Mouse (Mus musculus): ENCODE data around the gene Akap12. TPM values are rescaled to one million over a fixed set of nuclear protein-coding genes. Genes with fewer than 3 reads are reported as not detected.

Akap12 gene
- polyA plus RNA-seq, 1 experiment from 2014 or later, result 79.2 TPM

DNA sequence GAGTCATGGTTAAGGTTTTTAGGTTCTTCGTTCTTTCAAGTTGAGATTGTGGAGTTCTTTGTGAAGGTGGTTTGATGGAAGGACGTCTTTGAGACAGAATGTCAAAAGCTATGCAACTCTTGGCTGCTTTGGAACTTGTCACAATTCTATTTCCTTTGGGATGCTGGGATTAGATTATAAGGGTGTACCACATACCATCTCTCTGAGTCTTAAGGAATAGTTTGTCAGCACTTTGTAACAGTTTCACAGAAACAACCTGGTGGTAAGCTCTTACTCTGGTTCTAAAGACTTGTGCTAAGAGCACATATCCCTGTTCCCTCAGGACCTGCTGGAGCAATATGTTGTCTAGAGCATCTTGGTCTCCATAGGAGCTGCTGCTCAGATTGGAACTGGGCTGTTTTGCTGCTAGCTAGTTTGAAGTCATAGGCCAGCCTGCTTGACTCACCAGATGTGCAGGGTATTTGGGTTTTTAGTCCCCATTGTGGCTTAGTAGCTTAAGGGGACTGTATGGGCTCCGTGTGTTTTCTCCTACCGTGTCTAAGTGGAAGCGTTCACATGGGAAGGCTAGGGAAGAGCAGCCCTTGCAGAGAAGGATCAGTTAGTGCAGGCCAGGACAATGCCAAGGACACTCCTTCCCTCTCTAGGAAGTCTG is 123.4 kb downstream of the Akap12 start:
- Histone ChIP-seq H3K4me3 (peak overlapping the region; percentile 99), H3K9me3 (no peaks in the 10 kb centered on the region), H3K9ac (replicated peaks) (peak overlapping the region; percentile 100), H3K4me2 (replicated peaks) (peak overlapping the region; percentile 85), H3K4me1 (peaks cover 32% of the 10 kb centered on the region), H3K27ac (replicated peaks) (no peak overlapping the region), H3K36me3 (peaks cover 6% of the 10 kb centered on the region), H3K27me3 (no peaks in the 10 kb centered on the region)
- WGBS, result 54% methylated on average over 5 of the region's 5 CpGs
- ATAC-seq (ENCODE audit: low FRiP score, low read depth), result no peak

DNA sequence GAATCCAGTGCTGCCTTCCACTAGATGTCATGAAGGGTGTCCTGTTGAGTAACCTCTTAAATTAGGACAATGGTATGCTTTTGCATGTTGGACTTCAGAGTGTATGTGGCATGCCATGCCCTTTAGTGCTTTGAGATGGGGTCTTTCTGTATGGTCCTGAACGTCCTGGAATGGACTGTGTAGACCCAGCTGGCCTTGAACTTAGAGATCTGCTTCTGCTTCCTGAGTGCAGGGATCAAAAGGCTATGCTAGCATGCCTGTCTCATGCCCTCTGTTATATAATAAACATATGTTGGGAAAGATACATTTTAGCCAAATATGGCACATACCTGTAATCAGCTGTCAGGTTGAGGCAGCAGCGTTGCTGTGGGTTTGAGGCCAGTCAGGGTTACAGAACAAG is 124.4 kb downstream of the Akap12 start:
- H3K9ac ChIP-seq (replicated peaks), result no peak overlapping the region
- H3K27ac ChIP-seq (replicated peaks), result no peak overlapping the region
- 76% methylated on average over 2 of the region's 2 CpGs for WGBS
- no peak for ATAC-seq (ENCODE audit: low FRiP score, low read depth)
- H3K4me1 ChIP-seq, result peaks cover 32% of the 10 kb centered on the region
- no peak overlapping the region for H3K4me2 ChIP-seq (replicated peaks)
- no peaks in the 10 kb centered on the region for H3K27me3 ChIP-seq
- H3K9me3 ChIP-seq, result no peaks in the 10 kb centered on the region
- peaks cover 9% of the 10 kb centered on the region for H3K36me3 ChIP-seq
- no peak overlapping the region for H3K4me3 ChIP-seq

DNA sequence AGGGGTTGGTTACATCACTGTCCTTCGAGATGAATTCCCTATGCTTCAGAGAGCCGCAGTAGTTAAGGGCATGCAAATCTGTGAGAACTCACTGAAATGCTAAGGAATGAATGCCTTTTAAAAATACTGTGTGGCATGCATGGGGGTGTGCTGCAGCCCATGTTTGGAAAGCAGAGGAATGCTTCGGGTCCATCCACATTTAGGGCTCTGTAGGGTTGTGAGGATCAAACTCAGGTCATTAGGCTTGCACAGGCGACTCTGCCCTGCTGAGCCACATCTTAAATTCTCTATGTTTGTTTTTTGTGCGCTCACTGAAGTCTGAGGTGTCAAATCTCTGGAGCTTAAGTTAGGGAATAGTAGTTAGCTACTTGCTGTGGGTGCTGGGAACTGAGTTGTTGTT is 124.9 kb downstream of the Akap12 start:
- H3K4me2 ChIP-seq (replicated peaks), result no peak overlapping the region
- H3K4me3 ChIP-seq, result no peak overlapping the region
- WGBS, result 75% methylated on average over 5 of the region's 5 CpGs
- H3K27ac ChIP-seq (replicated peaks), result no peak overlapping the region
- no peak for ATAC-seq (ENCODE audit: low FRiP score, low read depth)
- H3K4me1 ChIP-seq, result peaks cover 32% of the 10 kb centered on the region
- no peaks in the 10 kb centered on the region for H3K9me3 ChIP-seq
- no peaks in the 10 kb centered on the region for H3K27me3 ChIP-seq
- no peak overlapping the region for H3K9ac ChIP-seq (replicated peaks)
- H3K36me3 ChIP-seq, result peaks cover 13% of the 10 kb centered on the region

DNA sequence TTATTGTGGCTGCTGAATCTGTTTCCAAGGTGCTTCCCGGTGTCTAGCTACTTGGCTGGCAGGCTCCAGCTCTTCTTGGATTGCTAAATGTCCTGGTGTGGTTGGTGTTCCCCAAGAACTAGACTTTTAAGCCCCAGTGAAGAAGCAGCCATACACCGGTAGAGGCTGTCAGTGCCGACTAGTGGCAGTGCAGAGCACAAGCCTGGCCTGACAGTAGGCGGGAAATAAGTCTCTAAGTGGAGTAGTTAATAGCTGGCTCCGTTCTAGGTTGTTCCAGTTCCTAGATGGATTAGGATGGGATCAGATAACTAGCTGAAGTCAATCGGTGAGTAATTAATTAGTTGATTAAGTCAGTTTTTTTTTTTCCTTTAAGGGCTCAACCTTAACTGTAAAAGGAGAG is 125.7 kb downstream of the Akap12 start:
- Histone ChIP-seq H3K4me1 (peaks cover 32% of the 10 kb centered on the region), H3K9ac (replicated peaks) (no peak overlapping the region), H3K27ac (replicated peaks) (no peak overlapping the region), H3K4me3 (no peak overlapping the region), H3K27me3 (no peaks in the 10 kb centered on the region), H3K9me3 (no peaks in the 10 kb centered on the region), H3K36me3 (peaks cover 13% of the 10 kb centered on the region), H3K4me2 (replicated peaks) (no peak overlapping the region; the same call in 1 of the 2 replicates)
- 72% methylated on average over 6 of the region's 6 CpGs for WGBS
- no peak for ATAC-seq (ENCODE audit: low FRiP score, low read depth)

GRCm38 (mm10) chr10:4395321-4395720 is 129.1 kb downstream of the Akap12 start:
- WGBS, result 90% methylated on average over 3 of the region's 3 CpGs
- H3K9ac ChIP-seq (replicated peaks), result no peak overlapping the region
- ATAC-seq (ENCODE audit: low FRiP score, low read depth), result no peak
- H3K9me3 ChIP-seq, result no peaks in the 10 kb centered on the region
- no peak overlapping the region for H3K4me2 ChIP-seq (replicated peaks)
- no peak overlapping the region for H3K4me3 ChIP-seq
- H3K4me1 ChIP-seq, result peaks cover 13% of the 10 kb centered on the region
- H3K27me3 ChIP-seq, result no peaks in the 10 kb centered on the region
- no peak overlapping the region for H3K27ac ChIP-seq (replicated peaks)
- peaks cover 13% of the 10 kb centered on the region for H3K36me3 ChIP-seq

DNA sequence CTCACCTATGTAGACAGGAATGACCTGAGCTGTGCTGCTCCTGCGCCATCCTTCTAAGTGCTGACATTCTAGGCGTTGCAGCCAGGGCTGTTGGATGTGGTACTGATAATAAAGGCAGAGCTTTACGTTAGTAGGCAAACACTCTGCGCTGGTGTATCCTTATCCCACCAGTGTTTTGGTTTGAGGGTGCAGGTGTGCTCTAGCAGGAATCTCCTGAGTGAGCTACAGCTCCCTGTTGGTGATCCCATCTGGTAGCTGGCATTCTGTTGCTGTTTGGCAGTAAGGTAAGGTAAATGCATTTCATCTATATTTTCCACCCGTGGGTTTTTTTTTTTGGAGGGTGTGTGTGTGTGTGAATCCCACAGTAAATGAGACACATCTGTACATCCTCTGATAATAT is 131.9 kb downstream of the Akap12 start:
- Histone ChIP-seq H3K27ac (replicated peaks) (no peak overlapping the region), H3K36me3 (peaks cover 22% of the 10 kb centered on the region), H3K9me3 (no peaks in the 10 kb centered on the region), H3K4me2 (replicated peaks) (no peak overlapping the region), H3K4me1 (no peaks in the 10 kb centered on the region), H3K9ac (replicated peaks) (no peak overlapping the region), H3K27me3 (no peaks in the 10 kb centered on the region), H3K4me3 (no peak overlapping the region)
- 92% methylated on average over 5 of the region's 5 CpGs for WGBS
- ATAC-seq (ENCODE audit: low FRiP score, low read depth), result no peak

DNA sequence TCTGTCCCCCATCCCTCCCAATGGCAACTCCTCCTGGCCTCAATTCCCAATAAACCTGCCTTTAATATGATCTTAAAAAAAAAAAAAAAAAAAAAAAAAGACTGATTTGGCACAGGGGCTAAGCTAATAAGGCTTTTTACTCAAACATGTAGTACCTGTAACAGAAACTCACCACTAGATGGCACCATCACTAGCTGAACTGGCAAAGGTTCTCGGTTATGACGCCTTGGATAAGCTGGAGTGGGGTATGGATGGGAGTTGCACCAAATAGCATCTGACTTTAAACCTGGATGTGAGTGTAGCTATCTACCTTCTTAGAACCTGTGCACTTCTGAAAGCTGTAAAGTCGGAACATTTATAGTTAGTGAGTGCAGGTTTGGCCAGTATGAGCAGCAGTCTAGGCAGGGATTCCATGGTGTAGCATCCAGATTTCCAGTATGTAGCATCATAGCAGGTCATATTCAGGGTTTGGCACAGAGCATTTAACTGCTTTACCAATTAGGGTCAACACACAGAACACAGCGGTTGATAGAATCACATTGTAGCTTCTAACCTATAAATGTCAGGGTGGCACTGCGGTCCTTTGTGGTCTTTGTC is 138.8 kb downstream of the Akap12 start:
- Histone ChIP-seq H3K9ac (replicated peaks) (no peak overlapping the region), H3K4me1 (no peaks in the 10 kb centered on the region), H3K4me2 (replicated peaks) (no peak overlapping the region), H3K4me3 (no peak overlapping the region), H3K27me3 (no peaks in the 10 kb centered on the region), H3K27ac (replicated peaks) (no peak overlapping the region), H3K9me3 (no peaks in the 10 kb centered on the region), H3K36me3 (peaks cover 40% of the 10 kb centered on the region)
- WGBS, result 65% methylated on average over 5 of the region's 5 CpGs
- ATAC-seq (ENCODE audit: low FRiP score, low read depth), result peak; percentile 58

DNA sequence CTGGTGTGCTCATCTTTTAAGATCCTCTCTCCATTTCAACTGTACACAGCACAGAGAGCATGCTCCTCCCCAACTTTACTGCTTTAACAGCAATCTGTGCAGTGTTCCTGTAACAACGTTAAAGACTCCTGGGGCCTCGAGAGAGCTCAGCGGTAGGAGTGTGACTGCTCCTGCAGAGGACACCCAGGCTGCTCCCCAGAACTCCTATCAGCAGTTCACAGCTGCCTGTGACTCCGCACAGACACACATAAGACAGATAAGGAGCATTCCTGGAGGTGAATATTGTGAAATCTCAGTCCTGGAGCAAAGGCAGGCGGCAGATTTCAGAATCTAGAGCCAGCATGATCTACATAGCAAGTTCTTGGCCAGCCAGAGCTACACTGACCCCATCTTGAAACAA is 139.3 kb downstream of the Akap12 start:
- Histone ChIP-seq H3K9me3 (no peaks in the 10 kb centered on the region), H3K9ac (replicated peaks) (no peak overlapping the region), H3K36me3 (peaks cover 46% of the 10 kb centered on the region), H3K4me1 (no peaks in the 10 kb centered on the region), H3K4me2 (replicated peaks) (no peak overlapping the region), H3K27ac (replicated peaks) (no peak overlapping the region), H3K27me3 (no peaks in the 10 kb centered on the region), H3K4me3 (no peak overlapping the region)
- WGBS, result 93% methylated on average over 5 of the region's 5 CpGs
- no peak for ATAC-seq (ENCODE audit: low FRiP score, low read depth)

GRCm38 (mm10) chr10:4407191-4407590 is 141.0 kb downstream of the Akap12 start:
- Histone ChIP-seq H3K9me3 (no peaks in the 10 kb centered on the region), H3K4me2 (replicated peaks) (no peak overlapping the region), H3K27ac (replicated peaks) (no peak overlapping the region), H3K9ac (replicated peaks) (no peak overlapping the region), H3K4me1 (no peaks in the 10 kb centered on the region), H3K36me3 (peaks cover 50% of the 10 kb centered on the region), H3K4me3 (no peak overlapping the region), H3K27me3 (no peaks in the 10 kb centered on the region)
- WGBS, result 91% methylated on average over 1 of the region's 1 CpGs
- ATAC-seq (ENCODE audit: low FRiP score, low read depth), result no peak

Other genes with a start within 250 kb of the Akap12 start
- gene Zbtb2, start 121.7 kb downstream of the Akap12 start, polyA plus RNA-seq (2016; fragmentation: Nextera tagmentation; extraction: Ambion mirVana), result 23.3 and 23.4 TPM in 2 replicates
- gene Rmnd1, start 166.0 kb downstream of the Akap12 start, polyA plus RNA-seq (2016; fragmentation: Nextera tagmentation; extraction: Ambion mirVana), result 49.0 and 53.7 TPM in 2 replicates
- gene Armt1, start 166.1 kb downstream of the Akap12 start, polyA plus RNA-seq (2016; fragmentation: Nextera tagmentation; extraction: Ambion mirVana), result 23.1 TPM in 2 replicates
- gene Ccdc170, start 216.1 kb downstream of the Akap12 start, polyA plus RNA-seq (2016; fragmentation: Nextera tagmentation; extraction: Ambion mirVana), result 0.05 and 0.14 TPM in 2 replicates

Data from midbrain, embryonic 12.5 days (tissue).